Mouse (Mus musculus) brown adipose tissue, adult 24 weeks (tissue): ENCODE results near the gene Cul9. TPM values are rescaled to one million over a fixed set of nuclear protein-coding genes. Genes with fewer than 3 reads are reported as not detected.
"Not testable (repeated sequence)": the region's sequence is repeated elsewhere in the genome, so short reads cannot be mapped to it uniquely, and the experiment has no call there.

Source experiments
- H3K27ac ChIP-seq: fragments of 200-500 bp; replicated peaks from 2 replicates; pipeline ENCODE4 v1.5.1; 2012; ENCODE audit warnings: low read depth, mild to moderate bottlenecking, low read length
- H3K4me1 ChIP-seq: fragments of 200-500 bp; 2 replicates; pipeline ENCODE4 v1.6.1; 2012; ENCODE audit warnings: low read length, mixed read lengths; ENCODE audit not compliant: control insufficient read depth, insufficient read depth, insufficient read length
- H3K4me3 ChIP-seq: fragments of 200-500 bp; 2 replicates; pipeline ENCODE4 v1.5.1; 2012; ENCODE audit warnings: low read depth, mild to moderate bottlenecking, low read length, moderate library complexity; ENCODE audit not compliant: insufficient read depth
- polyA plus RNA-seq: library from polyadenylated mRNA; stranded (reverse); fragments of >200 nt; gene quantifications from 2 replicates; pipeline ENCODE4 v1.2.4, GENCODE M21; 2012; ENCODE audit not compliant: missing spikeins, insufficient read depth, insufficient read length

The Cul9 gene
- polyA plus RNA-seq, 1 experiment, result 11.6 TPM

DNA sequence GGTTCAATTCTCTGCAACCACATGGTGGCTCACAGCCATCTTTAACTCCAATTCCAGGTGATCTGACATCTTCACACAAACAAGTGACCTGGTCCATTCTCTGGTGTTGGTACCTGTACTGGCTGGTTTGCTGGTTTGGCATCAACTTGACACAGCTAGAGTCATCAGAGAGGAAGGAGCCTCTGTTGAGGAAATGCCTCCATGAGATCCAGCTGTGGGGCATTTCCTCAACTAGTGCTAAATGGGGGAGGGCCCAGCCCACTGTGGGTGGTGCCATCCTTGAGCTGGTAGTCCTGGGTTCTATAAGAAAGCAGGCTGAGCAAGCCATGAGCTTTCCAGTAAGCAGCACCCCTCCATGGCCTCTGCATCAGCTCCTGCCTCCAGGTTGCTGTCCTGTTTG, 11.1 kb upstream of the Cul9 start:
- H3K4me3 ChIP-seq, H3K4me1 ChIP-seq, H3K27ac ChIP-seq: not testable (repeated sequence)

DNA sequence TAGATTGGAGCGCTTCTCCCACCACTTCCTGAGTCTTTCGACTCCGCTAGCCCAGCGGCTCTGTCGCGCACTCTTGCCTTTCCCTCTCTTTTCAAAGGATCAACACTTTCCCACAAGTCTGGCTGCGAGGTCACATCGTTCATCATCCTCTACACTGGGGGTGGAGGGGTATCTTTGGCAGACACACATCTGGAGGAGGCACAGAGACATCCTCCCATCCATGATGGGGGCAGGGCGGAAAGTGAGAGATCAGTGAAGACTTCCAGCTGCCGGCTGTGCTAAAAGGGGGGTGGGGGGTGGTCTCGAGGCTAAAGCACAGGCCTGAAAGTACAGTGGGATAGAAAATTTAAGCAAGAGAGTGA, 10.4 kb upstream of the Cul9 start:
- peak overlapping the region; percentile 88 for H3K27ac ChIP-seq
- peaks cover 4% of the 10 kb centered on the region for H3K4me1 ChIP-seq
- H3K4me3 ChIP-seq, result peak overlapping the region; percentile 76

DNA sequence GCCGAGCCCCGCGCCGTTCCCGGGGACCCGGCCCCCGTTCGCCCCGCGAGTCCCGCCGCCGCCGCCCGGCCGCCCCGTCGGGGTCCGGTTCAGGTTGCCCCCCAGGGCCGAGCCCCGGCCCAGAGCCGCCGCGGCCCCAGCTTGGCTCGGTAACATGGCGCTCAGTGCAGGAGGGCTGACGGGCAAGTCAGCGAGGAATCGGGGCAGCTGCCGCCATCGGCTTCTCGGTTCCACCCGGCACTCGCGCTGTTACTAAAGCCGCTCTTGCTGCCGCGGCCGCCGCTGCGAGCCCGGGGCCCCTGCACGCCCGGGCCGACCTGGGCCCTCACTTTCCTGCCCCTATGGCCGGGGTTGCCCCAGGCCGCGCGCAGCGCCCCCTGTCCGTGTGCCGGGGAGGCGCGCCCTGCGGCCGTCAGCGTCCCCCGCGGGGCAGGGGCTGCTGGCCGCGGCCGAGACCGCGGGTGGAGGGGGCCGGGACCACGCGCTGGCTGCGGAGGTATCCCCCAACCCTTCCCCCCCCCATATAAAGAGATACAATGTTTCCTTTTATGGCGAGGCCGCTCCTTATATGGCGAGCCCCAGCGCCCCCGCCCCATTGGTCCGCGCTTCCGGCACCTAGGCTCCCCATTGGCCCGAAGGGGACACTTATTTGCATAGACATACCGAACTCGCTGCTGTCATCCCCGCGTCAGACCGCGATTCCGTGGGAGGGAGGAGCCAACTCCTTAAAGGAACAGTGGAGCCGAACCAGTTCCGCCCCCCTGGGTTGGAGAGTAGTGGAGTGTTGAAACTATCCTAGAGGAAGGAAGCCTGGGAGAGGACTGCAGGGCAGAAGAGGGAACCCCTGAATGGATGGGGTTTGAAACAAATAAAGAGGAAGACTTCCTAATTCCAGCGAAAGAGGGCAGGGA, 9.7 kb upstream of the Cul9 start, which contains the start of gene Srf:
TSS of gene Srf (minus strand) at position 503 of the 911 bp plus-strand sequence.
- peak within 1 kb of the TSS; percentile 93 for H3K4me3 ChIP-seq
- H3K4me1 ChIP-seq, result peaks cover 4% of the 10 kb centered on the region
- H3K27ac ChIP-seq, result peak within 1 kb of the TSS; percentile 88

DNA sequence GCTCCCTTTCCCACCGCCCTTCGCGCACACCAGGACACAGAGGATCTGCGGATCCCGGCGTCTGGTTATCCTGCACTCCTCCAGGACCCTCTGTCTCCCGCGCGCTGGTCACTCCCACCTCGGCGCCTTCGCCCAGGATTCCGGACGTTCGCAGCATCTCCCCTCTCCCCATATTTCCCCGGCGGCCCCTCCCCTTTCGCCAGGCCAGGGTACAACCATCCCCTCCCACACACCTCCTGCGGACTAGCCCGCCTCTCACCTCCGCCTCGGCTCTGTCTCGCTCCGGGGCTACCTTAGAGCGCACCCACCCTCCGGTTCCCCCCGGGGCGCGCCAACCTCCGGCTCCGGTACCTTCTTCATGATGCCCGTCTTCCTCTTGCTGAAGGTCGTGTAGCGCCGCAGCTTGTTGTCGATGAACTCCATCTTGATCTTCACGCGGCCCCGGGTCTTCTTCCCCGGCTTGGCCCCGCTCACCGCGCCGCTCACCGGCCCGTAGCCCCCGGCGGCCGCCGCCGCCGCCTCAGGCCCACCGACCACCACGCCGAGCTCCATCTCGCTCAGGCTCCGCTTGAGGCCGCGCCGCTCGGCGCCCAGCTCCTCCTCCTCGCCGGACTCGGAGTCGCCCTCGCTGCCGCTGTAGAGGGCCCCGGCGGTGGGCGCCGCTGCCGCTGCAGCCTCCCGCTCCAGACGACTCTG, 8.9 kb upstream of the Cul9 start:
- Histone ChIP-seq H3K4me3 (peak overlapping the region; percentile 93), H3K4me1 (peaks cover 4% of the 10 kb centered on the region), H3K27ac (peak overlapping the region; percentile 86)

DNA sequence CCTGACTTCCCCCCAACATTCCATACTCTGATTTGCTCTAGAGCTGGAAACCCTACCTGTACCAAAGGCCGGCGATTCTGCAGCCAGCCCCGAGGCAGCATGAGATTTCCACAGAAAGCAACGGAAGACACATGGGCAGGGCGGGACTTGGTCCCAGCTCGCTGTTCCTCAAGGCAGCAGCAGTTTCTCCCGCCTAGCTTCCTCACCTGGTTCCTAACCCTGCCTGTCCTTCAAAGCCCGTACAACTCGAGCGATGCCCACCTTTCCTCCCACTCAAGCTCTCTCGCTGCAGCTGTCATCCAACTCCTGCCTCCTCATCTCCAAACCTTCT, 8.4 kb upstream of the Cul9 start:
- Histone ChIP-seq H3K4me1 (peaks cover 4% of the 10 kb centered on the region), H3K4me3 (peak overlapping the region; percentile 93), H3K27ac (peak overlapping the region; percentile 28)

DNA sequence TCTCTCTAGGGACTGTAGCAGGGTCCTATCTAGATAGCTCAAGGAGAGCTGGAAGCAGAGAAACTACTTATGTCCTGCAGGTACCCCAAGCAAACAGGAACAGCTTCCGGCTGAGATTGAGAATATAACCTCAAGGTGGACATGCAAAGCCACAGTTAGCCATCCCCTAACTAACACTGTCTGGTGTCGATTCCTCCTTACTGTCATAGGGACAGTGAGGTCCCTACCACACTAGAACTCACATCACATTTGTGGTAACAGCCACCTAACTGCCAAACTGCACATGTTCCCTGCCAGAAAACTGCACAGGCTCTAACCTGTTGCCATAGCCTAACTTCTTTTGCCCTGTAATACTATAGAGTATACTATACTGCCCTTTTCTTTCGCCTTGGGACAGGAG, 7.7 kb upstream of the Cul9 start:
- peaks cover 4% of the 10 kb centered on the region for H3K4me1 ChIP-seq
- H3K4me3 ChIP-seq, result peak overlapping the region; percentile 93
- no peak overlapping the region for H3K27ac ChIP-seq

DNA sequence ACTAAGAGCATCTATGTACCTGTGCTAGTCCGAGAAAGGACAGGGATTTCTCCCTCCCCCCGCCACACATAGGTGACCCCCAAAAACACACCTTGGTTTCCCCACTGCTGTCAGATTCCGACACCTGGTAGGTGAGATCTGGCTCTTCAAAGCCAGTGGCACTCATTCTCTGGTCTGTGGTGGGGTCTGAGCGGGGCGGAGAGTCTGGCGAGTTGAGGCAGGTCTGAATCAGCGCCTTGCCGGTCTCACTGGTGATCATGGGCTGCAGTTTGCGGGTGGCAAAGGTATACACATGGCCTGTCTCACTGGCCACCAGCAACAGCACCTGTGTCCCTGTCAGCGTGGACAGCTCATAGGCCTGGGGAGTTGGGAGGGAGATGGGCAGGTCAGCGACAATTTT, 7.3 kb upstream of the Cul9 start:
- Histone ChIP-seq H3K4me3 (peak overlapping the region; percentile 93), H3K4me1 (peaks cover 4% of the 10 kb centered on the region), H3K27ac (peak overlapping the region; percentile 89)

DNA sequence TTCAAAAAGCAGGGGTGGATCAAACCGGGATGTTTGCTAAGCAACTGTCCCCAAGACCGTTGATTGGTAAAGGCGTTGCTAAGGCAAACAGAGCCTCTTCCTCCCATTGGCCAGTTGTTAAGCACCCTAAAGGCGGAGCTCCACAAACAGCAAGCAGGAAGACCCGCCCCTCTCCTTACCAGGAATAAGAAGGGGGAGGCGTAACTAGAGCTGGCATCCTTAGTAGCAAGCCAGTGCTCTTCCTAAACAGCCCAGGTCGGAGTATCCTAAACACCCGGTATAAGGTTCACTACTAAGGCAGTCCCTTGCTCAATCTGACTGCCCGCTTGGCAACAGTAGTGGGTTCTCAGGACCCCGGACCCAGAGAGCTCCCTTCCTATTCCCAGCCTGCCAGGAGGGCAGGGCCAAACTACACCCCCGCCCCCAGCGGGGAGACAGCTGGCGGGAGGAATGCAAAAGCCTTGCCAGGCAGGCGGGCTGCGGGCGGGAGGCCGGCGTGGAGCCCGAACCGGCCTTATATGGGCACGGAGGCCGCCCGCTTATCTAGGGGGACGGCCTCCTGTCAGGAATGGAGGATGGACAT, 6.7 kb upstream of the Cul9 start:
- H3K4me1 ChIP-seq, result peaks cover 4% of the 10 kb centered on the region
- peak overlapping the region; percentile 93 for H3K4me3 ChIP-seq
- H3K27ac ChIP-seq, result peak overlapping the region; percentile 89

DNA sequence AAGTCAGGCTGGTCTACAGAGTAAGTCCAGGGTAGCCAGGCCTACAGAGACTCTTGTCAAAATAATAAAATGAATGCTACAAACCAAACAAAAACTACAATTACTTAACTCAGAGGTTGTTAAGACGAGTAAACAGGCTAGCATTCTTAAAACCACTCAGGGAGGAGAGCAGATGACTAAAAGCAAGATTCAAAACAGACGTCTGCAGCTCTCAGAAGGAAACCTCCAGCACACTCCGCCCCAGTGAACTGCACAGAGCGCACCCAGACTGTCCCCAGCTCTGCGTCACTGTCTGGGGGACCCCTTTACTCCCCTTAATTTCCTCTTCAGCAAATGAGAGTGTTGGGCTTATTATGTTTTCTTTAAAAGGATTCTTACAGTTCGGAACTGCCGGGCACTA, 6.0 kb upstream of the Cul9 start:
- H3K4me1 ChIP-seq, result peaks cover 4% of the 10 kb centered on the region
- no peak overlapping the region for H3K27ac ChIP-seq
- H3K4me3 ChIP-seq, result no peak overlapping the region

DNA sequence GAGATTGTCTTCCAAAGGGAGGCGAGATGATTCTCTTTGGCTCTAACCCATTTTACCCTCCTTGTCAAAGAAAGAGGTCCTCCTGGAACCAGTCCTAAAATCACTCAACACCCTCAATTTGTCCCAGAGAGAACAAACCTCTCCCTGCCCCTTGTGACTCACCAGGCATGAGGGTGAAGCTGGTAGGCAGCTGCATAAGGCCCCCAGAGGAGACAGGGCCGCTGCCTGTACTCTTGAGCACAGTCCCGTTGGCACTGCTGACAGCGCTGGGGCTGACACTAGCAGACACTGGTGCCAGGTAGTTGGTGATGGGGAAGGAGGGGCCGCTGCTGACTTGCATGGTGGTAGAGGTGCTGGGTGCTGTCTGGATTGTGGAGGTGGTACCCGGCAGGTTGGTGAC, 5.2 kb upstream of the Cul9 start:
- no peak overlapping the region for H3K27ac ChIP-seq
- peaks cover 4% of the 10 kb centered on the region for H3K4me1 ChIP-seq
- no peak overlapping the region for H3K4me3 ChIP-seq

DNA sequence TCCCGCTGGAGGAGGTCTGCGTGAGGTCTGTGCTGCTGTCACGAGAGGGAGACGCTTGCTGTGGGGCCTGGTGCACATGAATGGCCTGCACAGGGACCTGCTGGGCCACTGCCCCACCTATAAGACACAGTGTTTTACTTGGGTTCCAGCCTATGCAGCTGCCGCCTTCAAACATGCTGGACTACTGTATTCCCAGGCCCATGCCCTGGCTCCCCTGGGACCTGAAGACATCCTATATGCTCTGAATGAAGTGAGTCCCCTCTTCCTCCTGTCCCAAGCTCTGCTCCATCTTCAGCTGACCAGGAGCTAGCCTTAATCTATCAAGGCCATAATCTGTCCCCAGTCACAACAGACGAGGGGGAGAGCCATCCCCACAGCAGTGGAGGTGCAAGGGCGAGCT, 4.7 kb upstream of the Cul9 start:
- Histone ChIP-seq H3K27ac (no peak overlapping the region), H3K4me3 (no peak overlapping the region), H3K4me1 (peaks cover 4% of the 10 kb centered on the region)

DNA sequence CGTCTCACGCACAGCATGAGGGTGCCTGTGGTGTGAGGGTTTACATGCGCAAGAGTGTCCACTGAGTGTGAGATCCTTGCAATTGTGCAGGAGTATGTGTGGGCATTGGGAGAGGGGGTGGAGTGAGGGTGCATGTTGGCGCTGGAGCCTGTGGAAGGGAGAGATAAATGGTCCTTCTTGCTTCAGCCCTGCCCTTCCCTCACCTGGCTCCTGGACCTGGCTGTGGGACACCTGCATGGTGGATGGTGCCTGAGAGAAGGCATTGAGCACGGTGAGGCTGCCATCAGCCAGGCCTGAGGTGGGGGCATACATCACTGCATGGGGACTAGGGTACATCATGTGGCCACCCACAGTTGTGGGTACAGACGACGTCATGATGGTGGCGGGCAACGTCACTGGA, 3.5 kb upstream of the Cul9 start:
- Histone ChIP-seq H3K4me3 (no peak overlapping the region), H3K4me1 (peaks cover 4% of the 10 kb centered on the region), H3K27ac (no peak overlapping the region)

DNA sequence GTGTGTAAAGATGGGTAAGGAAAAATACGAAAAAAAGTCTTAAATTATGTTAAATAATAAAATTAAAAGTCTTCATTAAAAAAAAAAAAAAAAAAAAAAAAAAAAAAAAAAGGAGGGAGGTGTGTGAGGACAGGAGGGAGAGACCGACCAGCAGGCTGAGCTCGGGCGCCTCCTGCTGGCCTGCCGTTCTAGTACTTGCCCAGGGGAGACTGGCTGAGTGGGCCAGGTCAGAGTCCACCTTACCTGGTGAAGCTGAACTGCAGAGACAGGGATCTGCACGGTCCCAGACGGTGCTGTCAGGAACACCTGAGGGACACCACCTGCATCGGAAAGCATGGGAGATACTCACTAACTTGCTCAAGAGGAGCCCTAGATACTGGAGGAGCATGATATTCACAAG, 3.0 kb upstream of the Cul9 start:
- Histone ChIP-seq H3K4me3 (no peak overlapping the region), H3K4me1 (peaks cover 4% of the 10 kb centered on the region), H3K27ac (no peak overlapping the region)

DNA sequence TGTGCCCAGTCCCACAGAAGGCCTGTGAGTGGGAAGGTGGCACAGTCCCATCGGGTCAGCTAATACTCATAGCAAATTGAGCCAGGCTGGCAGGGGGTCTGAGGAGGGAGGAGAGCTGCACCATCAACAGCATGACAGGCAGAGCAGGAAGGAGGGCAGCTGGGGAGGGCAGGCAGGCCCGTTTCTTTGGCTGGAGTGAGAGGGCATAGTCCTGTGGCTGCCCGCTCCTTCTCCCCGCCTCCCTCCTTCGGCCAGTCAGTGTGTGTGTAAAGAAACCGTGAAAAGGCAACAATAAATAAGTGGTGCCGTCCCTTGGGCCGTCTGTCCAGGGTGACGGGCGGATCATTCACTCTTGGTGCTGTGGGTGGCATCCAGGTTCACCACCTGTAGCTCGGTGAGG, 2.6 kb upstream of the Cul9 start:
- Histone ChIP-seq H3K4me1 (peaks cover 4% of the 10 kb centered on the region), H3K4me3 (no peak overlapping the region), H3K27ac (no peak overlapping the region)

DNA sequence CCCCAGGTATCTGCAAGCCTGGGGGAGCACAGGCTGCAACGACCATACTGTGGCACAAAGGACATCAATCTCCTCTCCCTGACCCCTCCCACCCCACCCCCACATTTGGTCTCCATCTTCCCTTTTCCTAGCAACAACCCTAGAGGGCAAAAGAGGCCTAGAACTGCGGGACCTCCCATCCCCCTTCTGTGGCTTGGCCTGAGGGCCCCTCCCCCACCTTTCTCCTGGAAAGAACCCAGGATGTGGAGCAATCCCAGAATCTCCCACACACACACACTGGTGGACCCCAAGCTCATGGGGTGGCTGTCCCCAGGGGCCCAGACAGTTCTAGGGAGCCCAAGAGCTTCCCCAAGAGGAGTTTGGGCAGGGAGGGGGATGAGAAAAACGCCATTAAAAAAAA, 1.7 kb upstream of the Cul9 start:
- H3K4me3 ChIP-seq, result no peak overlapping the region
- no peaks in the 10 kb centered on the region; the same call in 1 of the 2 replicates for H3K4me1 ChIP-seq
- H3K27ac ChIP-seq, result no peak overlapping the region
